Mouse (Mus musculus) megakaryocyte-erythroid progenitor cell, adult 5-6 weeks (primary cell): ENCODE data around the gene Tmem167. TPM values are rescaled to one million over a fixed set of nuclear protein-coding genes. Genes with fewer than 3 reads are reported as not detected.
"Not testable (repeated sequence)": the region's sequence is repeated elsewhere in the genome, so short reads cannot be mapped to it uniquely, and the experiment has no call there.

Source experiments
- ATAC-seq: replicated peaks from 2 replicates; pipeline ENCODE4 v1.8.0; 2016; ENCODE audit warnings: mild to moderate bottlenecking, inconsistent platforms; ENCODE audit not compliant: severe bottlenecking, poor library complexity, low FRiP score, low TSS enrichment
- total RNA-seq, 2 experiments: library from RNA; stranded (forward) in 1 of 2; stranded (reverse) in 1 of 2; fragments of 200-1000, 215-1000 nt in 1 of 2; fragments of >200 nt in 1 of 2; fragmentation: Nextera tagmentation in 1 of 2; gene quantifications; 2 replicates each; pipeline ENCODE4 v1.2.3; 2014 to 2017

Tmem167 gene
- total RNA-seq (2014; fragmentation: Nextera tagmentation) (16.8 and 23.9 TPM in 2 replicates), total RNA-seq (2017) (18.9 and 23.3 TPM in 2 replicates)

DNA sequence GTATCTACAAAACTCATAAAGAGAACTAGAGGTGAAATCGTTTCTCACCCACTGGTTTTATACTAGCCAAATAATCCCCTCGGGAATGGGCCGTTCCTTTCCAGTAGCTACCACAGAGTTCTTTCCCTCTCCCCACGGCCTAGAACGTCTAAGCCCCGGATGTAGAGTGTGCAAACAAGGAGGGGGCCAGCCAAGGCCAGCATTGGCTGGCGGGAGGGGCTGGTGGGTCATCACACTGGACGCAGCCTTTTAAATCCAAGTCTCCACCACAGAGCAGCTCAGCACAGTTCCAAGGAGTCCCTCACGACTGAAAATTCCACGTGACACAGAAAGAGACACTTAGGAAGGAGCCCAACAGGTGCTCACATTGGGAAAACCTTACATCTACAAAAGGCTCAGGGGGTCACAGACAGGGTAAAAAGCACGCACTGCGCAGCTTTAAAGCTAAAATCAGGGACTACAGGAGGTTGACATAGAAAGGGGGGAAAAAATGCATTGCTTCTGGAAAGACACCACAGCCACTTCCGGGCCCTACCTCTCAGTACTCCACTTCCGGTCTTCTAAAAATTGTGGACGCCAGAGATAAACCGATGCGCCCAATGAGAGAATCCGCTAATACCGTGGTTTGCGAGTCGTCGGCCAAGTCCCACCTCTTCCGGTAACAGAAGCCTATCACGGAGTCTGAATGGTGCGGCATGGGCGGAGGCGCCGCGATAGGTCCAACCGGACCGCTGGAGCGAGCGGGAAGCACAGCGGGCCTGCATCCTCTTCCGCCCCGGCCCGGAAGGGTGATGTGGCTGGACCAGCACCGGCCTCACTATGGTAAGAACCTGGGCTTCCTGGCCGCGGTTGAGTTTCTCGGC lies at the start of gene Tmem167, which contains the start of gene Xrcc4:
Gene Tmem167 (plus strand): TSS at position 162 of the 863 bp plus-strand sequence.
Gene Xrcc4 (minus strand): TSS at position 647 of the 863 bp plus-strand sequence.
- ATAC-seq: peak; percentile 100

DNA sequence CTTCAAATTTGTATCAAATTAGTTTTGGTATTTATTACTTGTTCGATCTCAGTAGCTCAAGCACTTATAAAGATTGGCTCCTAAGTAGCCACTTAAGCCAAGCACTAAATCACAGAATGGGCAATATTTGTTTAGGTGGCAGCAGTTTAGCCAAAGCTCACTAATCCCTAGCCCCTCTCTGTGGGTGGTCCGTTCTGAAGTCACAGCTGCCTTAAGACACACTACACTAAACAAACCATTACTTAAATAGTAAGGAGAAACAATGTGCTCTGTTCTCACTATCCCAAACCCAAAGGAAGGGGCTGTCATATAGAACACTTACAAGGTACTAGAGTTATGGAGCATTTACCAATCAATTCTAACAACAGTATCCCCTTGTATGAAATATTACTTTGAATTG lies 49.3 kb upstream of the Tmem167 start:
- no peak for ATAC-seq

DNA sequence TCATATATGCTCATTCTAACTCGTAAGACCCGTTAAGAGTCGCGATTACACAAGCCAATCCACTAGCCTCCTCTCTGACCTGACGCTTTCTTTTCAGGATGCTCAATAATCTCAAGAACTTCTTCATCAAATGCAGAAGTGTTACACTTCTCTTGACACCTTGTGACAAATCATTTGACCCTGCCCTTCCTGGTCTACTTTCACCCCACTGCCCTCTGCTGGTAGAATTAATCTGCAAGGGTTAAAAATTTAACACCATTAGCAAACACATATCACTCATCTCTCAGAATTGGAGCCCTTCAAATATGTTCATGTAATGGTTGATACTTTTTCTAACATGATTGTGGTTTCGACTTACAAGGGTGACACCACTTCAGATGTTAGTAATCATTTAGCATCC lies 37.2 kb upstream of the Tmem167 start:
- peak; percentile 47; the same call in 1 of the 2 replicates for ATAC-seq

DNA sequence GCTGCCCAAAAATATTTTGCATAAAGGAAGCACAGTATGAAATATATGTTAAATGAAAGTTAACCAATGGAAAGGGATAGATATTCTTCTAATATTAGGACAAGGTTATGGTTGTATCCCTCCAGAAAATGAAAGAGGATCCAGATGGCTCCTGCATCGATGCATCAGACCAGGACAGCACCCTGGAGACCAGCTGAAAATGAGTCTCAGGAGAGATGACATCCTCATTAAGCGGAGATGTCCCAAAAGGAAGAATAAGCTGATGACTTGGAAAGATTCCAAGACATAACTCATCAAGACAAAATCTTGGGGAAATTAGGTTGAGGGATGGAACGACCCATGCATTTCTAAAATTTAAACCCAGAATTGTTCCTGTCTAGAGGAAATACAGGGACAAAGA lies 36.5 kb upstream of the Tmem167 start:
- ATAC-seq: no peak

DNA sequence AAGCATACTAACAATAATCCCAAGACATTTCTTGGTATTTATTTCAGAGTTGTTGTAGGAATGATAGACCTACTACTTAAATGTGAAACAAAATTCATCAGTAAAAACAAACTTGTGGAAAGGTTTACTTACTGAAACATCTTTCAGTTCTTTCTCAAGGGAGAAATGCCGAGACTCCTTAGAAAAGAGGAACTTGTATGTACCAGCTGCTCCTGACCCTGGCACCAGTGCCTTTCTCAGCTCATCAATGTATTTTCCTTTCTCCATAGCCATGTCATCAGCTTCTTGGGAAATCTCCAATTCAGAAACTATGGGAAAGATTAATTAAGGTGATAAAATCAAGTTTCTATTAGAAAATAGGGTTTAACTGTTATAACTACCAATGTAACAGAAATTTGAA lies 27.0 kb upstream of the Tmem167 start:
- no peak for ATAC-seq

DNA sequence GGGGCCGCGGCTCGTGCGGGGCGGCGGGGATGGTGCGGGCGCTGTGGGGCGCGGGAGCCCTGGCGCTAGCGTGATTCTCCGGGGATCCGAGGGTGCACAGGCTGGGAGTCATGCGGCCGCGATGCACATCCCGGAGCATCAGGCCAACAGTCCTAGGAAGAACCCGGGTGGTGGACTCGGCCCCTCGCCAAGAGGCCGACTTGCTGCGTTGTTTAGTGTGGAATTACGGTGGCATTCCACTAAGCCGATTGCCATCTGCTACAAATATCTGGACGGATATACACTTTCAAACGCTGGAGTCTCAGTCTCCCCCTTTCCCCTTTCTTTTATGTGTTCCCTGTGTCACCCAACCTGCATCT lies 881 bp downstream of the Tmem167 start:
- ATAC-seq: no peak

DNA sequence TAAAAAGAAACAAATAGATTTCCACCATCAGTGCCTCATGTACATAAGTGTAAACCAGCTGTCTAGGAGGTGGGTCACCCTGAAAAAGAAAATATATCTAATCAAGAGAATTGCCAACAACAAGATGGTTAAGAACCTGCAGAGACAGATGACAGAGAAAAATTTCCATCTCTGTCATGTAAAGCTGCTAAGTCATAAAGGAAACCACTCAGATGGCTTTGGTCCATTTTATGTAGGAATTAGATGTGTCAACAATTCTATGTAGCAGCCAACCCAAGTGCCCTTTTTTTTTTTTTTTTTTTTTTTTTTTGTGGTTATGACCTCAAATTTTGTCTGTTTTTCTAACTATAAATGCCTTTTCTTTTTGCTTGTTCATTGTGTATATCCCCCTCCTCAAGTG lies 12.6 kb downstream of the Tmem167 start:
- ATAC-seq: no peak

DNA sequence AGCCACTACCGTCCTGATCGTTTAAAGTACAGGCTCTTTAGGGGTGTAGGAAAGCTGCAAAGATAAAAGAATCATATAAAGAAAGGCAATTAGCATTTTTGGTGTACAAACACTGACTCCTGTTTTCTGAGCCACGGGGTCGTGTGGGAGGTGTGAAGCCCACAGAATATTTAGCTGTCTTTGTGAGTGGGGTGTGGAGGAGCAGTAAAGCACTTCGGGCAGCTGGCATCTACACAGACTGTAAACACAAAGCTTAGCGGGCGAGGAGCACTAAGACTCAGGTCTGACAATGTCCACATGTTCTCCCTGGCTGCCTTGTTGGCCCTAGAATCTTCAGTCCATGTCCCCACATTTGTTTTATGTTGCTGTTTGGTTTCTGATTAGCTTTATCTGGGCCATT lies 17.2 kb downstream of the Tmem167 start:
- ATAC-seq: 0 out of 2 replicates have a peak, but pooled peaks have one; percentile 50

DNA sequence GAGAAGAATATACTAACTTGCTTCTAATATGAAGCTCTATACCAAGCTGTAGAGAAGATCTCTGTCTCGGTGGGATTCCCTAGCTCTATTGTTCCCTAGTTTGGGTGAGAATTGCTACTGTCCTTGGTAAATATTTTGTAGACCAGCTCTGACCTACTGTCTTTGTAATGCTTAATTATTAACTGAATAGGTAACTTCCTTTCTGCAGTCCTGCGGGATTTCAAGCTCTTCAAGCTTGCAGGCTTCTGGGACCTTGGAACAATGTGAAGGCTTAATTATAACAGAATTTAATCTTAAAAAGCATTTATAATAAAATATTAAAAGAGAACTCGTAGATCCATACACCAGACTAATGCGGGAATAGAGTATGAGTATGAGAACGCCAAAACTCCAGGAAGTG lies 19.8 kb downstream of the Tmem167 start:
- not testable (repeated sequence) for ATAC-seq

DNA sequence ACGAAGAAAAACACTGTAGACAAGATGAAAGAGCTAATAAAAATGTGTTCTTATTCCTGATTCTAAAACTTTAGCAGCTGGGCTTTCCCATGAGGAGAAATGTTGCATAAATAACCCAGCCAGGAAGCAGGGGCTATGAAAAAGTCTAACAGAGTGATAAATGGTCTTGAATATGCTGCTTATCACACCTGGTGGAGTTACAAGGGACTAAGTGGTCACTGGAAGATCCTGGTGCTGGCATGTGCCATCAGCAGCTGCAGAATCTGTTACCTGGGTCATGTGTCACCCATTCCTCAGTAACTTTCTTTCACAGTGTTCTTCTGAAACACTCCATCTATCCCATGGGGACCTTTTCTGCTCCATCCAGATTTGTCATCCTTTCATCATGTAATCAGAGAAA lies 22.8 kb downstream of the Tmem167 start:
- no peak for ATAC-seq

DNA sequence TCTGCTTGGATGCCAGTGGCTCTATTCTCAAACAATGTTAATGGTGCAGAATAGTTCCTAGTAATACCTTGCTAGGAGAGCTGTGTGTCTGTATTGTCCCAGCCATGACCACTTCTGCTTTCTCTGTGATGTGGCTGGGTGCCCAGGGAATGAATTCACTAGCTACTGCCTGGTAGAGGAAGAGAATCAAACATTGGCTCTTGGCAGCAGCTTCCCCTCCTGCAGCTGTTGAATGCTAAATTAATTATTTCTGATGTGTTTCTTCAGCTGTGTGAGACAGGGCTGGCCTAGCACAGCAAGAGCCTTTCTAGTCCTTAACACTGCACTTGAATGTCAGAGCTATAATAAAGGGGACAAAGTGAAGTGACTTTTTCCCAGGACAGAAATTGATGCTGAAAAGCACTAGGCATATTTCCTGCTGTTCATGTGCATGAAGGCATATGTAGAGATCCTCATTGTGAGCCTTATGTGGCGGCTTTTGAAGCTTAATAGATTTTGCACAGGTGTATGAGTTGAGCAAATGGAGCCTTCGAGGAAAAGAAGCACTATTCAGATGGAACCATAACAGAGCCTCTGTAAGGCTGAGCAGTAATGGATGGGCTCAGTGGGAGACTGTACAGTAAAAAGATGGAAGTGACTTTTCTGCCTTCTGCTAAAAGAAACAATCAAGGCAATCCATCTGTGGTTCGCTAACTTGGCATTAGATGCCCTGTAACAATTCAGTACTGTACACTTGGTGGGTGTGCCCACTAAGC lies 47.4 kb downstream of the Tmem167 start:
- ATAC-seq: no peak

DNA sequence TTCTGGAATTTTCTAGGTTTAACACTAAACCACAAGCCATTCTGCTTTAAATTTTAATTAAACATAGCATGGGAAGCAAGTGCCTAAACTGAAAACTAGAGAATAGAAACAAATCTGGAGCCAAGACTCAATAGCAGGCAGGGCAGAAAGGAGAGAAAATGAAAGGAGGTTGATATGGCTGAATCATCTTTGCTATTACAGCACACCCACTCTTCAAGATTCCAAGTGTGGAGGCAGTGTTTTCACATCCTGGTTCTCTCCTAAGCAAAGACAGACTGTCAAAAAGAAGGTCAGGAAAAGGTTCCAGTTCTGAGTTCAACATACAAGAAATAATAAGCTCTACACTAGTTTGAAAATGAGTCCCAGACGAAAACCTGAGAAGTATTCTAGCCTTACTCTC lies 52.8 kb downstream of the Tmem167 start:
- ATAC-seq: no peak

DNA sequence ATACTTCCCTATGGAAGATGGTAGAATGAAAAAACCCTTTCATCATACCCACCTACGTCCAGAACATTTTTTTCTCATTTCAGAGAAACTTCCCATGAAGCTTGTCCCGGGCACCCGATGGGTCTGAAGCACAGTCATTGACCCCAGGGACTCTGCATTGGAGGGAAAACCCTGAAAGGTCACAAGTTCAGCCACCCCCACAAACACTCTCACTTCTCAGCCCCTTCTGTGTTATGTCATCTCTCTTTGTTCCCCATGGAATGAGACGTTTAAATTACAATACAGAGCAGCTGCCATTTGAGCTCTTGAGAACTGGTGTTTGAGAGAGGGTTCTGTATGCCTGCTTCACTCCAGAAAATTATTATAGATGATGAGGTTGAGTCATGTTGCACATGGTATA lies 54.3 kb downstream of the Tmem167 start:
- ATAC-seq: no peak

DNA sequence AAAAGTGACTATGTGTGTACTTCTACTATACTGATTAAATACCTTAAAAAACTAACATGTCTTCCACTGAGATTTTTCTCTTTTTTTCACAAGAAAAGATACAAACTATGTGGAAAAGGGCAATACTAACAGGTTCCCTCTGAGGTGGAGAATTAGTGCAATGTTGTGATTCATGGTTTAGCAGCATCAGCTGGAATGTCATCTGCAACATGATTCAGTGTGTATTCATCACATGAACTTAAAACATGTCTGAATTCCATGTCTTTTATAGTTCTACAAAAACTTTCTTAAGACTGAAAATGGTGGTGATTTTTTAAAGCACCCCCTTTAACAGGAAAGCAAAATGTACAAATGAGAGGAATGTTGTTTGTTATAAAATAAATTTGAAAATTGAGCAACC lies 63.0 kb downstream of the Tmem167 start:
- ATAC-seq: no peak

DNA sequence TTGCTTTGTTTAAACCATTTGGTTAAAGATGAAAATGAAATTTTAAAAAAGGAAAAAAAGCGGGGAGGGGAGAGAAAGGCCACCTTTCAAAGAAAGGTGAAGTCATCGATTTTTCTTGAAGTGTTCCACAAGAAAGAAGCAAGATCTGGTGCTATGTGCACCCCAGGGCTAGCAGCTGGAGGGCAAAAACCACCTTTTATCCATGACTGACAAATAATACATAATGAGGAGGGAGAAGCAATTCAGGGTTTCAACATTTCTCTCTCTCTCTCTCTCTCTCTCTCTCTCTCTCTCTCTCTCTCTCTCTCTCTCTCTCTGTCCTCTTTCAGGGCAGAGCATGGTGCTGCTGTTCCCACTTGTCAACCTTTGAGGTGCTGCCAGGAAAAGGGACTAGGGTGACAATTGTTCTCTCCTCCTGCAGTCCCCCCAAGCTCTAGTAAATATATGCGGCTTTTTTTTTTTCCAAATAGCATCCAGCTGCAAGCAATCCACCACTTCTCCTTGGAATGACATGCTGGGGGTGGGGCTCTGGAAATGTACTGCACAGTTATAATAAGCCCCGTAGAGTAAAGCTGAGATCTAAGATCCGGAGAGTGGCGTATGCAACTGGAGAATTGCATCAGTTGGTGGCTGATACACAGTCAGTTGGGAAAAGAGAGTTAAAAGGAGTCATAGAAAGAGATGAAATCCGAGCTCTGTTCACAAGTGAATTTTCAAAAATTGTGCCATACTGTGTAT lies 63.8 kb downstream of the Tmem167 start:
- ATAC-seq: no peak

DNA sequence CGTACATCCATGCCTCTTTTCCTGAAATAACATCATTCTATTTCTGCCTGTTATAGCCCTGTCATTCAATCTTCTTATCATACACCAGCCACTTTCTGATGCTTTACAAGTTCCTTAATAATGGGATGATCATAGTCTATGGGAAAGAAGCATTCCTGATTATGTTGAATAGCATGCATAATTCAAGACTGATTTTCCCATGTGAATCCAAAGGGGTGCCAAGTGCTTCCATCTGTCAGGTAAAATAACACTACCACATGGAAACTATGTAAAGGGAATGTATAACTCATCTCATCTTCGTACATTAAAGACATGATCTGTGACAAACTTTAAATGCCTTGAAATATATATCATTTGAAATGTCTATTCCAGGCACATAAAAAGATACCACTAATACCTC lies 75.2 kb downstream of the Tmem167 start:
- no peak for ATAC-seq

DNA sequence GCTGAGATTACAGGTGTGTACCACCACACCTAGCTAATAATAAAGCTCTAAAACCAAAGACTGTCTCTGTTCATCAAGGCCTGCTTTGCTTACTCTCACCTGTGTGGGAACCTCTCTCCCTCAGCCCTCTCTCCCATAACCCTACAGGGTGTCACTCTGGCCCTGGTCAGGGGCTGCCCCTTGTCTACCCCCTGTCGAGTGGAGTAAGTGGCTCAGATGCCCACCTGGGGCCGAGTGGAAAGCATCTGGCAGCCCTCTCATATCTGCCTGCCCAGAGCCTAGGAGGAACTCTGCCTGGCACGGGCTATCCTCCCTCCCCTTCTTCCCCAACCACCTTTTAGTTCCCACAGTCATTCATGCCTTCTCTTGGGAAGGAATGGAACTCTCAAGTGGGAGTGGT lies 78.1 kb downstream of the Tmem167 start:
- ATAC-seq: no peak

DNA sequence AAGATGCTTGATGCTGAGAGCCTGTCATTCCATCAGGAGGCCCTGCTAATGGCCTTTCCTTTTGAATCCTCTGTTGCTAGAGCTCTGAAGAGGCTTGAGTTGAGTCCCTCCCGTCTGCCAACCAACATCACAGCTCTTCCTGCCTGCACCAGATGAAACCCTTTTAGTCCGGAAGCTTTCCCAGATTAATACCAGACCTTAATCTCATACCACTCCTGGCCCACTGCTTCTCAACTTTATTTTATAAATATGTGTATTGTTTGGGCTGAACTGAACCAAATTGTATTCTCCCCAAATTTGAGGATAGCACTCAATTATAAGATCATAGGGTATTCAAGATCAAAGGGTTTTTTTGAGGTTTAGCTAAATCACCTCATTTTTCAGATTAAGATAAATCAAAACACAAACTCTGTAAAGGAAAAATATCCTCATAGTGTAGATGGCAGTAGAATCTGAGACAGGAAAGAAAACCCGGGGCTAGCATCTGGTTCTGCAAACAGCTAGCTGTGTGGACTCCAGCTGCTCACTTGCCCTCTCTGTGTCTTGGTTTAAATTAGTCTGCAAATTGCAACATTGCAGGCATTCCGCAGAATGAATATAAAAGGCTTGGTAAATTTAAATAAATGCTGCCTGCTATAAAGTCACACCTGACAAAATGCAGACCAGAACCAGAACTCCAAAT lies 81.3 kb downstream of the Tmem167 start:
- no peak for ATAC-seq

DNA sequence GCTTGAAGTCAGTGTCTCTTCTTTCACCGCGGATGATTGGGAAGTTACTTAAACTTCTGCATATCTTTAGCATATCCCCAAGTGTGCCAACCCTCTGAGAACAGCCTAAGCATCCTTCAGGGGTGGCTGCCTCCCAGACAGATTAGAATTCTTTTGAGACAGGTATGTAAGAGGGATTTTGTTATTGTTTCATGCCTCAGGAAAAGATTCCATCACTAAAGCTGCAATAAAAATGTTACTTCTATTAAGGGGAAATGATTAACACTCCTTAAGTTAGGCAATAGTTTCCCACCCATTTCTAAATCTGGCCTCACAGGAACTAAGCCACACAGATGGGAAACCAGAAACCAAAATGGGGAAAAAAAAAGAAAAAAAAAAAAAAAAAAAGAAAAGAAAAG lies 81.9 kb downstream of the Tmem167 start:
- ATAC-seq: no peak
